Mouse (Mus musculus): ENCODE measurements around the gene Krt12. TPM values are rescaled to one million over a fixed set of nuclear protein-coding genes. Genes with fewer than 3 reads are reported as not detected.
A peak's percentile ranks its signal among the peaks of the same experiment; 100 is the strongest.

The Krt12 gene
- polyA plus RNA-seq (2015; fragmentation: Nextera tagmentation; extraction: Ambion mirVana): not detected in 2 replicates

GRCm38 (mm10) chr11:99422159-99422558 lies at the start of gene Krt12:
Gene Krt12, minus strand, starts transcription at chr11:99422259.
- H3K4me2 ChIP-seq (ENCODE audit: low read depth, low read length): no peak within 1 kb of the TSS
- no peak within 1 kb of the TSS for H3K27ac ChIP-seq (ENCODE audit: low read depth)
- H3K4me1 ChIP-seq (ENCODE audit: insufficient read depth): no peaks in the 10 kb centered on the region
- WGBS (ENCODE audit: insufficient replicate concordance): 81% methylated on average over 10 of the region's 10 CpGs
- no peak for DNase-seq
- no peak for ATAC-seq
- H3K9me3 ChIP-seq (ENCODE audit: low read length): no peaks in the 10 kb centered on the region
- H3K36me3 ChIP-seq (replicated peaks; ENCODE audit: insufficient read depth, low read length): no peaks in the 10 kb centered on the region
- no peaks in the 10 kb centered on the region for H3K27me3 ChIP-seq (ENCODE audit: insufficient read depth, low read length)
- TF ChIP-seq CTCF (IDR thresholded peaks at IDR 0.05; ENCODE audit: low read depth): no peak
- no peak for TF ChIP-seq EP300 (IDR thresholded peaks at IDR 0.05; ENCODE audit: low read depth)
- H3K4me3 ChIP-seq (ENCODE audit: low read depth, low read length): no peak within 1 kb of the TSS
- H3K9ac ChIP-seq (replicated peaks): no peak within 1 kb of the TSS

GRCm38 (mm10) chr11:99469228-99469627 lies 47.2 kb upstream of the Krt12 start:
- H3K9ac ChIP-seq (replicated peaks): no peak overlapping the region
- H3K27me3 ChIP-seq (ENCODE audit: insufficient read depth, low read length): no peaks in the 10 kb centered on the region
- H3K4me2 ChIP-seq (ENCODE audit: low read depth, low read length): no peak overlapping the region
- no peaks in the 10 kb centered on the region for H3K36me3 ChIP-seq (replicated peaks; ENCODE audit: insufficient read depth, low read length)
- H3K27ac ChIP-seq (ENCODE audit: low read depth): no peak overlapping the region
- peak; percentile 64 for ATAC-seq
- DNase-seq: no peak
- H3K4me1 ChIP-seq (ENCODE audit: insufficient read depth): no peaks in the 10 kb centered on the region
- TF ChIP-seq EP300 (IDR thresholded peaks at IDR 0.05; ENCODE audit: low read depth) (no peak), CTCF (IDR thresholded peaks at IDR 0.05; ENCODE audit: low read depth) (no peak)
- WGBS (ENCODE audit: insufficient replicate concordance): 59% methylated on average over 4 of the region's 4 CpGs
- H3K4me3 ChIP-seq (ENCODE audit: low read depth, low read length): no peak overlapping the region
- no peaks in the 10 kb centered on the region for H3K9me3 ChIP-seq (ENCODE audit: low read length)

- no peak overlapping the region for H3K27ac ChIP-seq (ENCODE audit: low read depth)
- ATAC-seq: no peak
Observed at GRCm38 (mm10) chr11:99468566-99468965, 46.5 kb upstream of the Krt12 start.

GRCm38 (mm10) chr11:99466316-99466715 lies 44.3 kb upstream of the Krt12 start:
- no peak for DNase-seq
- H3K4me2 ChIP-seq (ENCODE audit: low read depth, low read length): no peak overlapping the region
- H3K27ac ChIP-seq (ENCODE audit: low read depth): no peak overlapping the region
- H3K27me3 ChIP-seq (ENCODE audit: insufficient read depth, low read length): no peaks in the 10 kb centered on the region
- WGBS (ENCODE audit: insufficient replicate concordance): 35% methylated on average over 7 of the region's 7 CpGs
- TF ChIP-seq EP300 (IDR thresholded peaks at IDR 0.05; ENCODE audit: low read depth): no peak
- TF ChIP-seq CTCF (IDR thresholded peaks at IDR 0.05; ENCODE audit: low read depth): no peak
- no peak for ATAC-seq
- peaks cover 3% of the 10 kb centered on the region; the same call in 1 of the 2 replicates for H3K4me1 ChIP-seq (ENCODE audit: insufficient read depth)
- no peak overlapping the region for H3K9ac ChIP-seq (replicated peaks)
- H3K4me3 ChIP-seq (ENCODE audit: low read depth, low read length): no peak overlapping the region
- no peaks in the 10 kb centered on the region for H3K9me3 ChIP-seq (ENCODE audit: low read length)
- no peaks in the 10 kb centered on the region for H3K36me3 ChIP-seq (replicated peaks; ENCODE audit: insufficient read depth, low read length)

More at GRCm38 (mm10) chr11:99468566-99468965, 46.5 kb upstream of the Krt12 start:
- H3K4me2 ChIP-seq (ENCODE audit: low read depth, low read length): no peak overlapping the region
- H3K9me3 ChIP-seq (ENCODE audit: low read length): no peaks in the 10 kb centered on the region
- H3K36me3 ChIP-seq (replicated peaks; ENCODE audit: insufficient read depth, low read length): no peaks in the 10 kb centered on the region
- no peak for DNase-seq
- H3K4me1 ChIP-seq (ENCODE audit: insufficient read depth): no peaks in the 10 kb centered on the region
- no peak for TF ChIP-seq EP300 (IDR thresholded peaks at IDR 0.05; ENCODE audit: low read depth)
- TF ChIP-seq CTCF (IDR thresholded peaks at IDR 0.05; ENCODE audit: low read depth): no peak
- no peak overlapping the region for H3K9ac ChIP-seq (replicated peaks)
- H3K4me3 ChIP-seq (ENCODE audit: low read depth, low read length): no peak overlapping the region
- no peaks in the 10 kb centered on the region for H3K27me3 ChIP-seq (ENCODE audit: insufficient read depth, low read length)
- 71% methylated on average over 11 of the region's 11 CpGs for WGBS (ENCODE audit: insufficient replicate concordance)

GRCm38 (mm10) chr11:99464836-99465235 lies 42.8 kb upstream of the Krt12 start:
- Histone ChIP-seq H3K4me2 (ENCODE audit: low read depth, low read length) (no peak overlapping the region), H3K27me3 (ENCODE audit: insufficient read depth, low read length) (no peaks in the 10 kb centered on the region), H3K27ac (ENCODE audit: low read depth) (no peak overlapping the region), H3K4me1 (ENCODE audit: insufficient read depth) (peaks cover 3% of the 10 kb centered on the region; the same call in 1 of the 2 replicates), H3K9me3 (ENCODE audit: low read length) (no peaks in the 10 kb centered on the region), H3K36me3 (replicated peaks; ENCODE audit: insufficient read depth, low read length) (no peaks in the 10 kb centered on the region), H3K9ac (replicated peaks) (no peak overlapping the region), H3K4me3 (ENCODE audit: low read depth, low read length) (no peak overlapping the region)
- 0 out of 2 replicates have a peak, but pooled peaks have one; percentile 27 for ATAC-seq
- DNase-seq: peak; percentile 85
- 5% methylated on average over 5 of the region's 5 CpGs for WGBS (ENCODE audit: insufficient replicate concordance)
- TF ChIP-seq EP300 (IDR thresholded peaks at IDR 0.05; ENCODE audit: low read depth) (no peak), CTCF (IDR thresholded peaks at IDR 0.05; ENCODE audit: low read depth) (peak; percentile 80)

- DNase-seq (peak; percentile 75), ATAC-seq (no peak)
- WGBS (ENCODE audit: insufficient replicate concordance): 8% methylated on average over 8 of the region's 8 CpGs
Observed at GRCm38 (mm10) chr11:99463155-99463554, 41.1 kb upstream of the Krt12 start.

More at GRCm38 (mm10) chr11:99463155-99463554, 41.1 kb upstream of the Krt12 start:
- H3K9ac ChIP-seq (replicated peaks): no peak overlapping the region
- no peaks in the 10 kb centered on the region for H3K27me3 ChIP-seq (ENCODE audit: insufficient read depth, low read length)
- no peak overlapping the region for H3K4me3 ChIP-seq (ENCODE audit: low read depth, low read length)
- no peaks in the 10 kb centered on the region for H3K36me3 ChIP-seq (replicated peaks; ENCODE audit: insufficient read depth, low read length)
- no peaks in the 10 kb centered on the region for H3K9me3 ChIP-seq (ENCODE audit: low read length)
- TF ChIP-seq EP300 (IDR thresholded peaks at IDR 0.05; ENCODE audit: low read depth) (no peak), CTCF (IDR thresholded peaks at IDR 0.05; ENCODE audit: low read depth) (peak; percentile 91)
- H3K27ac ChIP-seq (ENCODE audit: low read depth): no peak overlapping the region
- no peak overlapping the region for H3K4me2 ChIP-seq (ENCODE audit: low read depth, low read length)
- peaks cover 5% of the 10 kb centered on the region; the same call in 1 of the 2 replicates for H3K4me1 ChIP-seq (ENCODE audit: insufficient read depth)

Data from liver, postnatal 0 days (tissue).